Mouse (Mus musculus) C2C12 (cell line): ENCODE measurements around the gene Gpsm2. TPM values are rescaled to one million over a fixed set of nuclear protein-coding genes. Genes with fewer than 3 reads are reported as not detected.

Experiments used
- H3K27me3 ChIP-seq: one replicate; pipeline ENCODE4 v1.6.1; 2011; ENCODE audit not compliant: control insufficient read depth, insufficient read depth, insufficient read length
- H3K36me3 ChIP-seq: one replicate; pipeline ENCODE4 v1.6.1; 2011; ENCODE audit not compliant: control insufficient read depth, insufficient read depth
- H3K4me3 ChIP-seq: one replicate; pipeline ENCODE4 v1.5.1; 2011; ENCODE audit warnings: mild to moderate bottlenecking, control low read depth; ENCODE audit not compliant: poor library complexity, insufficient read depth, severe bottlenecking
- H3K79me2 ChIP-seq: one replicate; pipeline ENCODE4 v1.6.1; 2011; ENCODE audit not compliant: control insufficient read depth, insufficient read depth
- H3K79me3 ChIP-seq: one replicate; pipeline ENCODE4 v1.6.1; 2011; ENCODE audit warnings: low read depth, control low read depth
- H3ac ChIP-seq: one replicate; pipeline ENCODE3; 2011; ENCODE audit warnings: low read depth; ENCODE audit not compliant: control insufficient read depth, insufficient read length
- CEBPB ChIP-seq: IDR thresholded peaks from one replicate; pipeline ENCODE4 v1.6.1; 2011; ENCODE audit warnings: low read depth, mild to moderate bottlenecking, control low read depth, moderate library complexity
- CTCF ChIP-seq: IDR thresholded peaks from one replicate; pipeline ENCODE4 v1.5.1; 2011; ENCODE audit not compliant: control insufficient read depth, insufficient read depth, insufficient read length
- FOSL1 ChIP-seq: IDR thresholded peaks from one replicate; pipeline ENCODE4 v1.8.0; 2011; ENCODE audit warnings: mild to moderate bottlenecking, low read length; ENCODE audit not compliant: poor library complexity, insufficient read depth, severe bottlenecking
- MAX ChIP-seq: IDR thresholded peaks from one replicate; pipeline ENCODE4 v1.6.1; 2011; ENCODE audit warnings: mild to moderate bottlenecking, control low read depth
- MYOD1 ChIP-seq: IDR thresholded peaks from one replicate; pipeline ENCODE4 v1.6.1; 2011; ENCODE audit warnings: low read depth; ENCODE audit not compliant: control insufficient read depth, insufficient read length
- MYOG ChIP-seq: IDR thresholded peaks from one replicate; pipeline ENCODE4 v1.6.1; 2011; ENCODE audit not compliant: control insufficient read depth, insufficient read length; ENCODE audit errors: extremely low read depth
- USF1 ChIP-seq: IDR thresholded peaks from one replicate; pipeline ENCODE4 v1.6.1; 2011; ENCODE audit warnings: low read depth, mild to moderate bottlenecking, control low read depth, moderate library complexity
- polyA plus RNA-seq: library from polyadenylated mRNA; unstranded; fragments of >200 nt; fragmentation: generic; extraction: Trizol; gene quantifications from one replicate; pipeline ENCODE4 v1.2.1, GENCODE M21; 2012; ENCODE audit warnings: missing spikeins

The Gpsm2 gene
- polyA plus RNA-seq, 1 experiment = 29.0 TPM

- Histone ChIP-seq H3K79me3 (peaks cover 74% of the 10 kb centered on the region), H3K4me3 (no peak overlapping the region), H3ac (no peak overlapping the region), H3K36me3 (peaks cover under 1% of the 10 kb centered on the region), H3K27me3 (no peaks in the 10 kb centered on the region), H3K79me2 (peaks cover 100% of the 10 kb centered on the region)
- TF ChIP-seq FOSL1 (no peak), CTCF (no peak), MYOG (no peak), CEBPB (no peak), MYOD1 (no peak), USF1 (no peak), MAX (no peak)
Measured at GRCm38 (mm10) chr3:108713065-108713675, 8.9 kb downstream of the Gpsm2 start.

- TF ChIP-seq MYOD1 (no peak), CTCF (no peak), FOSL1 (no peak), MAX (no peak), USF1 (no peak), MYOG (no peak), CEBPB (no peak)
- H3K36me3 ChIP-seq = peaks cover 6% of the 10 kb centered on the region
- H3K27me3 ChIP-seq = no peaks in the 10 kb centered on the region
- H3K79me2 ChIP-seq = peaks cover 100% of the 10 kb centered on the region
- H3K79me3 ChIP-seq = peaks cover 61% of the 10 kb centered on the region
- H3ac ChIP-seq = no peak overlapping the region
- no peak overlapping the region for H3K4me3 ChIP-seq
Measured at GRCm38 (mm10) chr3:108711296-108711695, 10.8 kb downstream of the Gpsm2 start.

- TF ChIP-seq MAX (no peak), USF1 (no peak), CEBPB (no peak), MYOG (no peak), FOSL1 (no peak), CTCF (no peak), MYOD1 (no peak)
- Histone ChIP-seq H3K4me3 (no peak overlapping the region), H3K79me3 (peaks cover 18% of the 10 kb centered on the region), H3K27me3 (no peaks in the 10 kb centered on the region), H3K36me3 (peaks cover 47% of the 10 kb centered on the region), H3ac (no peak overlapping the region), H3K79me2 (peaks cover 39% of the 10 kb centered on the region)
Measured at GRCm38 (mm10) chr3:108702789-108703188, 19.3 kb downstream of the Gpsm2 start.

GRCm38 (mm10) chr3:108701256-108701655, 20.9 kb downstream of the Gpsm2 start:
- TF ChIP-seq MAX (no peak), CEBPB (no peak), MYOD1 (no peak), USF1 (no peak), FOSL1 (no peak), MYOG (no peak), CTCF (no peak)
- Histone ChIP-seq H3K79me2 (peaks cover 23% of the 10 kb centered on the region), H3K27me3 (no peaks in the 10 kb centered on the region), H3K36me3 (peaks cover 60% of the 10 kb centered on the region), H3K79me3 (peaks cover 15% of the 10 kb centered on the region), H3ac (no peak overlapping the region), H3K4me3 (no peak overlapping the region)

- H3K4me3 ChIP-seq = no peak overlapping the region
- H3K27me3 ChIP-seq = no peaks in the 10 kb centered on the region
- peaks cover 6% of the 10 kb centered on the region for H3K79me3 ChIP-seq
- TF ChIP-seq MYOG (no peak), CEBPB (no peak), CTCF (no peak), MAX (no peak), MYOD1 (no peak), USF1 (no peak), FOSL1 (no peak)
- no peak overlapping the region for H3ac ChIP-seq
- peaks cover 68% of the 10 kb centered on the region for H3K36me3 ChIP-seq
- peaks cover 9% of the 10 kb centered on the region for H3K79me2 ChIP-seq
Measured at GRCm38 (mm10) chr3:108699786-108700185, 22.3 kb downstream of the Gpsm2 start.
